Mouse (Mus musculus) embryonic fibroblast, embryonic 13.5 days (primary cell): ENCODE data around the gene Gm3854. TPM values are rescaled to one million over a fixed set of nuclear protein-coding genes. Genes with fewer than 3 reads are reported as not detected.
"Not testable (repeated sequence)": the region's sequence is repeated elsewhere in the genome, so short reads cannot be mapped to it uniquely, and the experiment has no call there.

Source experiments
- H3K27ac ChIP-seq: 2 replicates; pipeline ENCODE4 v1.5.1; 2012; ENCODE audit warnings: low read length, control low read depth, inconsistent platforms; ENCODE audit not compliant: insufficient read depth
- H3K4me1 ChIP-seq: 2 replicates; pipeline ENCODE4 v1.6.1; 2011; ENCODE audit warnings: low read length; ENCODE audit not compliant: control insufficient read depth, insufficient read depth
- H3K4me3 ChIP-seq: 2 replicates; pipeline ENCODE4 v1.5.1; 2011; ENCODE audit warnings: mild to moderate bottlenecking, control low read depth, low read length; ENCODE audit not compliant: insufficient read depth
- CTCF ChIP-seq: IDR thresholded peaks from 2 replicates; pipeline ENCODE4 v1.5.1; 2011; ENCODE audit warnings: mild to moderate bottlenecking, control low read depth, low read length, moderate library complexity, borderline replicate concordance; ENCODE audit not compliant: insufficient read depth
- POLR2A ChIP-seq: IDR thresholded peaks from 2 replicates; pipeline ENCODE4 v1.6.1; 2011; ENCODE audit warnings: low read depth, mild to moderate bottlenecking, control low read depth, low read length, moderate library complexity
- polyA plus RNA-seq: library from polyadenylated mRNA; stranded (reverse); fragments of >200 nt; gene quantifications from 2 replicates; pipeline ENCODE4 v1.2.4, GENCODE M21; 2011; ENCODE audit warnings: low read depth; ENCODE audit not compliant: missing spikeins, insufficient read length

Gene Gm3854
- polyA plus RNA-seq, 1 experiment = 1.4 TPM

DNA sequence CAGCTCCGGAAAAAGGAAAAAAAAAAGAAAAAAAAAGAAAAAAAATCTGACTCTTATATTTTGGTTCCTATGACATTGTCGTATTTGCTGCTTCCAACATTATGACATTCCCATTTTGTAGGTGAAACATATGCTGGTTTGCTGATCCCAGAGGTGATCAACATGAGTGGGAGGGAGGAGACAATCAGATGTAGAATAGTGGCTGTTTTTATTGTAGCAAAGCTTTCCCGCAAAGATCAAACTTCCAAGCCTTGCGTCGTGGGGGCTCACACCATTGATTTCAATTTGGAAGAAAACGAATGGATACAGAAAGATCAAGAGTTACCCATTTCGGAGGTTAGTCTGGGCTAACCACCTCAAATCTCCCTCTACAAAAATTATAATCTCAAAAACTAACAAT, 18.2 kb downstream of the Gm3854 start:
- Histone ChIP-seq H3K4me1 (no peaks in the 10 kb centered on the region), H3K4me3 (peak overlapping the region; percentile 65), H3K27ac (peak overlapping the region; percentile 63)
- TF ChIP-seq POLR2A (no peak), CTCF (no peak)

DNA sequence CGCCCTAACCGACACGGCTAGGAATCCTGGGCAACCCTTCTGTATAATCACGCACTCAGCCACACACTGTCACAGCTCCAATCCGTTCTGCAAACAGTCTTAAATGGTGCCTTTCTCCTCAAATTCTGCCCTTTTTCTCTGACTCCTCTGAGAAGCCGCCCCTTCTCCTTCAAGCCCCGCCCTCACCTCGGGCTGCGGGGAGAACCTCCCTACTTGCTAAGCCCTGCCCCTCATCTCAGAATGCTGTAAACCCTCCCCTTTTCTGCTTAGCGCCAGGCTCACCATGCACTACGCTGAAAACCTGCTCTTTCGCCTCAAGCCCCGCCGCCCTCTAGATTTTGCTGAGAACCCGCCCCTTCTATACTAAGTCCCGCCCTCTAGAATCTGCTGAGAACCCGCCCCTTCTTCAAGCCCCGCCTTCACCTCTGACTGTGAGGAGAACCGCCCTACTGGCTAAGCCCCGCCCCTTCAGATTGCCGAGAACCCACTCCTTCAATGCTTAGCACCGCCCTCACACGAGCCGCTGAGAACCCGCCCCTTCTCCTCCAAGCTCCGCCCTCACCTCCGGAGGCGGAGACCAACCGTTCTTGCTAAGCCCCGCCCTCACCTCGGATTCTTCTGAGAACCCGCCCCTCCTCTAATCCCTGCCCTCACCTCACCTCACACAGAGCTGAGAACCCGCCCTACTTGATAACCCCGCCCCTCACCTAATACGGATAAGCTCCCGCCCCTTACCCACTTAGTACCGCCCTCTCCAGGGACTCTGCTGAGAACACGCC, 18.9 kb downstream of the Gm3854 start:
- no peak for TF ChIP-seq CTCF
- TF ChIP-seq POLR2A = peak; percentile 96
- Histone ChIP-seq H3K4me3 (peak overlapping the region; percentile 88), H3K27ac (peak overlapping the region; percentile 96)

DNA sequence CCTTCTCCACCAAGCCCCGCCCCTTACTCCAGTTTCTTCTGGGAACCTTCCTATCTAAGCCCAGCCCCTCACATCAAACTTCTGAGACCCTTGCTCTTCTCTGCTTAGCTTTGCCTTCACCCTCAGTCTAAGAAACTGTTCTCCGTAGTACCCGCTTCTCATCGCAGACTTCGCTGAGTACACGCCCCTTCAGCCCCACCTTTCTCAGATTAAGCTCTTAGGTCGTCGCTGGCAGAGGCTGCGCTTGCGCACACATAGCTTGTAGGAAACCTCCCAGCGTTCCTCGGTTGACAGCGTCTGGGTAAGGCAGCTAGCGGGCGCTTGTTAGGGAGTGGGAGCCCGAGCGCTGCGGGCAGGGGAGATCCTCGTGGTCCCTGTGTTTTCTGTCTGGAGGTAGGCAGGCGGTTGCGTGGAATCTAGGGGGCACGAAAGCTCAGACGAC, 19.5 kb downstream of the Gm3854 start, which contains the start of gene Zfp78:
Zfp78 (plus strand) TSS at position 234 of the 442 bp plus-strand sequence.
- TF ChIP-seq POLR2A = peak; percentile 91
- no peak for TF ChIP-seq CTCF
- Histone ChIP-seq H3K4me3 (peak within 1 kb of the TSS; percentile 88), H3K4me1 (no peaks in the 10 kb centered on the region), H3K27ac (peak within 1 kb of the TSS; percentile 96)

More for the DNA sequence above, 18.9 kb downstream of the Gm3854 start:
- H3K4me1 ChIP-seq = no peaks in the 10 kb centered on the region

DNA sequence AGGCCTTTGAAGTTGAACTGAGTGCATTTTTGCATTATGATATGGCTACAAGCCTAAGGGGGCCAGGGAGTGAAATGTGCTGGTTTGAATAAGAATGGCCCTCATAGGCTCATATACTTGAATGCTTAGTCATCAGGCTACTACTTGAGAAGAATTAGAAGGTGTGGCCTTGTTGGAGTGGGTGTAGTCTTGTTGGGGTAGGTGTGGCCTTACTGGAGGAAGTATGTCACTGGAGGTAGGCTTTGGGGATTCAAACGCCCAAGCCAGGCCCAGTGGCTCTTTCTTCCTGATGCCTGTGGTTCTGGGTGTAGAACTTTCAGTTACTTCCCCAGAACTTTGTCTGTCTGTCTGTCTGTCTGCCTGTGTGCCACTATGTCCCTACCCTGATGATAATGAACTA, 21.2 kb downstream of the Gm3854 start:
- no peak for TF ChIP-seq CTCF
- no peak for TF ChIP-seq POLR2A
- no peak overlapping the region for H3K4me3 ChIP-seq
- no peaks in the 10 kb centered on the region for H3K4me1 ChIP-seq
- no peak overlapping the region for H3K27ac ChIP-seq

DNA sequence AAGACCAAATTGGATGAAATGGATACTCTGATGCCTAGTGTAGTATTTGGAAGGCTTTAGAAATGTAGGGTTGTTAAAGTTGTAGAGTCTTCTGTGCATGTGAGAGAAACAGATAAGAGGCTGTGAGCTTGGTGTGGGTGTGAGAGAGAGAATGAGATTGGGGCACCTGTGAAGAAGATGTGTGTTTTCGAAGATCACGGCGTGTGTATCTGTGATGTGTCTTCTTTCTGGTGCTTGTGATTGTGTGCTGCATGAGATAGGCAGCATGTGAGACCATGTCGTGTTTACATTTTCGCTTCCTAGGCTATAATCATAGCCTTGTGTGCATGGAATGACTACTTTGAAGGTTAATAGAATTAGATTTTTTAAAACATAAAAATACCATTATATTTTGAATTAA, 23.6 kb downstream of the Gm3854 start:
- TF ChIP-seq CTCF (no peak), POLR2A (no peak)
- H3K4me1 ChIP-seq = no peaks in the 10 kb centered on the region
- H3K4me3 ChIP-seq = no peak overlapping the region
- H3K27ac ChIP-seq = no peak overlapping the region

DNA sequence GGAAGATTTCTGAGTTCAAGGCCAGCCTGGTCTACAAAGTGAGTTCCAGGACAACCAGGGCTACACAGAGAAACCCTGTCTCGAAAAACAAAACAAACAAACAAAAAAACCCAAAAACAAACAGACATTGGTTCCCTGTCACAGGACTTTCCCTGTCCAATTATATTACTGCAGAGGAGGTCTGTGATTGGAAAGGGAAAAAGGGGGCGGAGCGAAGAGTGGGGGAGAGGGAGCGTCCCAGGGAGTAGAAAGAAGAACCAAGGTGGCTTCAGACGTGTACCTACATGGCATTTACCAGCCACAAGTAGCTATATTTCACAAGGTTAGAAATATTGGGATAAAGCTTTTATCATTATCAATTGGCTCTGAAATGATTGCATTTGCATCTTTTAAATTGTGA, 24.6 kb downstream of the Gm3854 start:
- not testable (repeated sequence) for H3K4me1 ChIP-seq, H3K27ac ChIP-seq, H3K4me3 ChIP-seq

DNA sequence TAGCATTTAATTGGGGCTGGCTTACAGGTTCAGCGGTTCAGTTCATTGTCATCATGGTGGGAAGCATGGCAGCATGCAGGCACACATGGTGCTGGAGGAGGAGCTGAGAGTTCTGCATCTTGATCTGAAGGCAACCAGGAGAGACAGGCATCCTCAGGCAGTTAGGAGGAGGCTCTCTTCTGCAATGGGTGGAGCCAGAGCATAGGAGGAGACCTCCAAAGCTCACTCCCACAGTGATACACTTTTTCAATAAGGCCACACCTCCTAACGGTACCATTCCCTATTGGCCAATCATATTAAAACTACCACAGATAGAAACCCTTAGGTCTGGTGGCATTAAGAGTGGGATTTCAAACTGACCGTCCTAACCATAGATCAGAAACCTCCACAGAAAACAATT, 25.9 kb downstream of the Gm3854 start:
- no peak for TF ChIP-seq POLR2A
- TF ChIP-seq CTCF = no peak
- no peaks in the 10 kb centered on the region for H3K4me1 ChIP-seq
- H3K27ac ChIP-seq = no peak overlapping the region
- no peak overlapping the region for H3K4me3 ChIP-seq

DNA sequence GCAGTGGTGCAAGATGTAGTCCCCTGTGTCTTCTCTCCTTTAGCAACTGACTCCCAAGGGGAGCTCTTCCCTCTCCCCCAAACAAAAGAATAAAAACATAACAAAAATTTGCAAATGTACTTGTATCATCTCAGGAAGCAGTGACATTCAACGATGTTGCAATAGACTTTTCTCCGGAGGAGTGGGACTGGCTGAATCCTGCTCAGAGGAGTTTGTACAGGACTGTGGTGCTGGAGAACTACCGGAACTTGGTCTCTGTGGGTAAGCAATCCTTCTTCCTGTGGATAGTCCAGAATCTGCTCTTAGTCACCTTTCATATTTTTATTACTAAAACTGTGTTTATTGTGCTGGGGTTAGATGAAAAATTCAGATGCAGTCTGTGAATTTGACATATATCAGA, 29.4 kb downstream of the Gm3854 start:
- Histone ChIP-seq H3K27ac (no peak overlapping the region), H3K4me1 (no peaks in the 10 kb centered on the region), H3K4me3 (no peak overlapping the region)
- TF ChIP-seq CTCF (no peak), POLR2A (no peak)

DNA sequence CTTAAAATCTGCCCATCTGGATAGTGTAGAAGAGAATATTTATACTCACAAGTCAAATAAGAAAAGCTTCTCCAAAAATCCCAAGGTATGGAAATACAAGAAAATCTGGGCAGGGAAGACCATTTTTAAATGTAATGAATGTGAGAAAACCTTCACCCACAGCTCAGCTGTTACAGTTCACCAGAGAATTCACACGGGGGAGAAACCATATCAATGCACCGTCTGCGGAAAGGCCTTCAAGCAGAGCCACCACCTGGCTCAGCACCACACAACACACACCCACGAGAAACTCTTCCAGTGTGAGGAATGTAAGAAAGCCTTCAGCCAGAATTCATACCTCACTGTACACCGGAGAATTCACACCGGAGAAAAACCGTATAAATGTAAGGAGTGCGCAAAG, 34.9 kb downstream of the Gm3854 start:
- Histone ChIP-seq H3K4me3 (no peak overlapping the region), H3K4me1 (no peaks in the 10 kb centered on the region), H3K27ac (no peak overlapping the region)
- TF ChIP-seq CTCF = no peak

DNA sequence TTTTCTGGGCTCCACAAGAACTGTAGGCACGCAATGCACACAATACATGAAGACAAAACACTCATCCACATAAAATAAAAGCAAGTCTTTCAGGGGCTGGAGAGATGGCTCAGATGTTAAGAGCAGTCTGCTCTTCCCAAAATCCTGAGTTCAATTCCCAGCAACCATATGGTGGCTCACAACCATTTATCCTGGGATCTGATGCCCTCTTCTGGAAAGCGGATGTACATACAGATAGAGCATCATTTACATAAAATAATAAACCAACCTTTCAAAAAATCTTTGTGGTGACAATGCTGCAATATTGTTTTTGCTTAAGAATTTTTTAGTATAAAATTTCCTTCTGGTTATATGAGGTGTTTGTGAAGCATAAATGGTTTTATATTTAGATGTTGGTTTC, 37.9 kb downstream of the Gm3854 start:
- Histone ChIP-seq H3K4me1 (no peaks in the 10 kb centered on the region), H3K27ac (no peak overlapping the region), H3K4me3 (no peak overlapping the region)
- TF ChIP-seq CTCF (no peak), POLR2A (no peak)

DNA sequence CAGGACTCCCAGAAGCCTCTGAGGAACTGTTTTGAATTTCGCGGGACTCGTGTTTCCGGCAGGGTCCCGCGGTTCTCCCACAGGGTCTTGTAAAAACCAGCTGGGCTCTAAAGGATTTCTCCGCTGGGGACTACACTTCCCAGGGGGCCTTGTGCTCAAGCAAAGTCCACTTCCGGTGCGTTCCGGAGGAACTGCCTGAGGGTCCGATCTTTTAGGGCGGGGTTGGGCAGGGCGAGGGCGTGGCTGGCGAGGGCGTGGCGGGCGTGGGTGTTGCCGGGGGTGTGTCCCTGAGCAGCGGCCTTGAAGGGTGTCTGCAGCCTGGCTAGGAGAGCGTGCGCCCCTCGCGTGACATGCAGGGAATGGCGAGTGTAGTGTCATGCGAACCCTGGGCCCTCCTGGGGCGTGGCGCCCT, 39.5 kb downstream of the Gm3854 start, which contains the start of gene Zfp28:
Zfp28 (plus strand) TSS at position 252 of the 412 bp plus-strand sequence.
- no peaks in the 10 kb centered on the region for H3K4me1 ChIP-seq
- TF ChIP-seq CTCF = peak; percentile 45; the same call in 1 of the 2 replicates
- peak; percentile 86 for TF ChIP-seq POLR2A
- H3K27ac ChIP-seq = no peak within 1 kb of the TSS
- H3K4me3 ChIP-seq = peak within 1 kb of the TSS; percentile 74

DNA sequence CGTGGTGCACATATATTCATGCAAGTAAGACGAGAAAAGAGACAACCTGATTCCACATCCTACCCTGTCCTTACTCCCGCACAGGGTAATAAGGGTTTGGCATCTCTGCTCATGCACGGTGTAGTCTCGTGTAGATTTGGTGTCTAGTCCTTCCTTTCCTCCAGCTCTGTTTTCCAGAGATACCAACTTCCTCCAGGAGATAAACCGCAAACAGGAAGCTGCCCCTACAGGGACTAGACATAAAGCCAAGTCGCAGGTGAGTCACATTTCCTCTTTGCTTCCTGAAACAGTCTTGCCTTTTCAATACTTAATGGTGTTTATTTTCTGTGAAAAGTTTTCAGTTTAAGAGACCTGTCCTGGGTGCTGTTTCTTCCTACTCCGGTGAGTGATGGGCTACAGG, 40.5 kb downstream of the Gm3854 start:
- no peak for TF ChIP-seq CTCF
- no peak for TF ChIP-seq POLR2A
- Histone ChIP-seq H3K4me1 (no peaks in the 10 kb centered on the region), H3K4me3 (peak overlapping the region; percentile 74), H3K27ac (no peak overlapping the region)
